Mouse (Mus musculus): Measurements from ENCODE around the gene Gm4559.

DNA sequence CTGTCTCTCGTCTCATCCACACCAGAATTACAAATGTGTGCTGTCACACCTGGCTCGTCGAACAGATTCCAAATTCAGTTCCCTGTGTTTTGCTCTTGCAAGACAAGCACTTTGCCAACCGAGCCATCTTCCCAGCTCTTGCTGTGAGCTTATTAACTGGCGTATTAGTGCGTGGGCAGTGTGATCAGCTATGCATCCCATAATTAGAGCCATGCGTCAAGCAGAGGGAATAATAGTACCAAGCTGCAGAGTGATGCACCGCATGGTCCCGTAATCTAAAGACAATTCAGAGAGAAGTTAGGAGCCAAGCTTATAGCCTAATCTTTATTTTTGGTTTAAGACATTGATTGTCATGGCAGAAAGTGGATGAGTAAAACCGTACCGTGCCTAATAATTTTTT is 45.0 kb upstream of the Gm4559 start:
- TF ChIP-seq POLR2A (IDR thresholded peaks at IDR 0.05; ENCODE audit: borderline replicate concordance, control insufficient read depth, low read depth, low read length) (no peak), CTCF (IDR thresholded peaks at IDR 0.05; ENCODE audit: control insufficient read depth, insufficient read depth, low read length) (no peak)
